Mouse (Mus musculus) CH12.LX (cell line): ENCODE measurements at regions not wholly inside any gene's neighbourhood (a gene's known extent, or its start where the extent isn't known, plus 50 kb on each side); places are given as distances from the start of the nearest gene placed in this dataset.

Source experiments
- CHD1 ChIP-seq: IDR thresholded peaks from 2 replicates; pipeline ENCODE4 v1.6.1; 2012; ENCODE audit warnings: low read depth, low read length, improper control_type of control experiment, inconsistent platforms
- CTCF ChIP-seq, 2 experiments: IDR thresholded peaks in 1 of 2; conservative IDR thresholded peaks in 1 of 2; 2 replicates each; pipeline ENCODE4 v1.5.1; 2011 to 2012; ENCODE audit warnings: low read depth in 2 of 2, low read length in 2 of 2, improper control_type of control experiment in 1 of 2, inconsistent platforms in 1 of 2, mild to moderate bottlenecking in 1 of 2, moderate library complexity in 1 of 2
- EP300 ChIP-seq: IDR thresholded peaks from 2 replicates; pipeline ENCODE4 v1.6.1; 2011; ENCODE audit warnings: low read length, improper control_type of control experiment
- HCFC1 ChIP-seq: IDR thresholded peaks from 2 replicates; pipeline ENCODE4 v1.6.1; 2012; ENCODE audit warnings: low read depth, mild to moderate bottlenecking, inconsistent platforms, low read length, improper control_type of control experiment
- MAFK ChIP-seq: IDR thresholded peaks from 2 replicates; pipeline ENCODE4 v1.6.1; 2011; ENCODE audit warnings: low read length, improper control_type of control experiment; ENCODE audit not compliant: insufficient replicate concordance
- MXI1 ChIP-seq: IDR thresholded peaks from 2 replicates; pipeline ENCODE4 v1.6.1; 2011; ENCODE audit warnings: mild to moderate bottlenecking, low read depth, low read length, improper control_type of control experiment
- POLR2A ChIP-seq: IDR thresholded peaks from 2 replicates; pipeline ENCODE4 v1.6.1; 2011; ENCODE audit warnings: low read depth, mild to moderate bottlenecking, improper control_type of control experiment, low read length
- SIN3A ChIP-seq: IDR thresholded peaks from 2 replicates; pipeline ENCODE4 v1.6.1; 2012; ENCODE audit warnings: low read length, improper control_type of control experiment, inconsistent platforms
- TCF12 ChIP-seq: IDR thresholded peaks from 2 replicates; pipeline ENCODE4 v1.6.1; 2014; ENCODE audit warnings: low read depth, mild to moderate bottlenecking, inconsistent platforms, low read length, improper control_type of control experiment
- ZC3H11A ChIP-seq: IDR thresholded peaks from 2 replicates; pipeline ENCODE4 v1.6.1; 2012; ENCODE audit warnings: low read depth, mild to moderate bottlenecking, inconsistent platforms, low read length, improper control_type of control experiment

DNA sequence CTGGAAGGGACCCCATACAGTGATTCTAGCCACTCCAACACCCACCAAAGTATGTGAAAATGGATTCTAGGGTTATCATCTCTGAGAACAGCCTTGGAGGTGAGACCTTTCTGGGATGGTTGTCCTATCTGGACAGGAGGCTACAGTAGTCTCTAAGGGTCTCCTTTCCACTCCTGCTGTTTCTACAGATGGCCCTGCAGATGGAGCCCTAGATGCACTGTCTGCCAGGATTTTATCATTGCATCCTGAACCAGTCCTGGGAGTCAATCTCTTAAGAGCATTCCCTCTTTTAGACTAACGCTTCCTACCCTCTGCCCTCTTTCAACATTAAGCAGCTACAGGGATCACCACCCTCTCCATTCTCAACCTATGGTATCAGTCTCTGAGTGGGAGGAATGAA is 223.0 kb downstream of the Plekhb2 start:
- TF ChIP-seq CHD1 (no peak), MAFK (no peak), POLR2A (no peak), SIN3A (no peak), EP300 (no peak), ZC3H11A (no peak), HCFC1 (no peak), CTCF (conservative IDR thresholded peaks at IDR 0.05 in 1 of 2, IDR thresholded peaks at IDR 0.05 in 1 of 2; ENCODE audit: low read depth in 2 of 2, low read length in 2 of 2) (peak in 1 of 2 experiments; percentile 25; a peak in 2 of 4 replicates), MXI1 (no peak), TCF12 (no peak)
